Mouse (Mus musculus) MEL (cell line): Measurements from ENCODE around the gene Itga9. TPM values are rescaled to one million over a fixed set of nuclear protein-coding genes. Genes with fewer than 3 reads are reported as not detected.

Experiments used
- DNase-seq: peaks from one replicate; pipeline ENCODE4 v3.0.0; 2011; ENCODE audit warnings: low read depth, low spot score
- H3K27ac ChIP-seq: 2 replicates; pipeline ENCODE4 v1.5.1; 2012; ENCODE audit warnings: low read depth, mild to moderate bottlenecking, control low read depth, low read length, moderate library complexity; ENCODE audit not compliant: control insufficient read depth
- H3K27me3 ChIP-seq, 2 experiments: fragments of 150-350 bp in 1 of 2; sonication (generic) in 1 of 2; 2 replicates each; pipeline ENCODE4 v1.6.1; 2012; ENCODE audit warnings: low read length in 2 of 2, mild to moderate bottlenecking in 2 of 2, improper control_type of control experiment in 1 of 2, moderate library complexity in 1 of 2; ENCODE audit not compliant: insufficient read depth in 2 of 2, control insufficient read depth in 1 of 2
- H3K36me3 ChIP-seq, 2 experiments: 2 replicates each; pipeline ENCODE4 v1.6.1; 2012 to 2014; ENCODE audit warnings: low read length in 2 of 2, improper control_type of control experiment in 1 of 2, inconsistent platforms in 1 of 2, mild to moderate bottlenecking in 1 of 2; ENCODE audit not compliant: insufficient read depth in 2 of 2, control insufficient read depth in 1 of 2
- H3K4me1 ChIP-seq, 2 experiments: fragments of 150-350 bp in 1 of 2; sonication (generic) in 1 of 2; 2 replicates each; pipeline ENCODE4 v1.6.1; 2012; ENCODE audit warnings: low read length in 2 of 2, improper control_type of control experiment in 1 of 2, mild to moderate bottlenecking in 1 of 2; ENCODE audit not compliant: insufficient read depth in 2 of 2, control insufficient read depth in 1 of 2
- H3K4me3 ChIP-seq, 2 experiments: fragments of 150-350 bp in 1 of 2; sonication (generic) in 1 of 2; 2 replicates each; pipeline ENCODE4 v1.5.1; 2012; ENCODE audit warnings: low read depth in 2 of 2, low read length in 2 of 2, mild to moderate bottlenecking in 2 of 2, moderate library complexity in 2 of 2, control low read depth in 1 of 2, improper control_type of control experiment in 1 of 2; ENCODE audit not compliant: control insufficient read depth in 1 of 2, insufficient read depth in 1 of 2
- H3K79me2 ChIP-seq: 2 replicates; pipeline ENCODE4 v1.6.1; 2012; ENCODE audit warnings: mild to moderate bottlenecking, low read length, moderate library complexity; ENCODE audit not compliant: control insufficient read depth, poor library complexity, insufficient read depth
- H3K9ac ChIP-seq: 2 replicates; pipeline ENCODE4 v1.6.1; 2012; ENCODE audit warnings: low read depth, mild to moderate bottlenecking, control low read depth, low read length, moderate library complexity; ENCODE audit not compliant: control insufficient read depth, poor library complexity, severe bottlenecking
- H3K9me3 ChIP-seq: fragments of 150-350 bp; sonication (generic); replicated peaks from 2 replicates; pipeline ENCODE4 v1.6.1; 2012; ENCODE audit warnings: mild to moderate bottlenecking, low read length, improper control_type of control experiment, moderate library complexity; ENCODE audit not compliant: insufficient read depth
- BHLHE40 ChIP-seq: IDR thresholded peaks from 2 replicates; pipeline ENCODE4 v1.6.1; 2012; ENCODE audit warnings: low read depth, mild to moderate bottlenecking, inconsistent platforms, low read length, improper control_type of control experiment, borderline replicate concordance
- CHD1 ChIP-seq: IDR thresholded peaks from 2 replicates; pipeline ENCODE4 v1.6.1; 2012; ENCODE audit warnings: low read depth, mild to moderate bottlenecking, inconsistent platforms, low read length, improper control_type of control experiment
- CHD2 ChIP-seq: IDR thresholded peaks from 2 replicates; pipeline ENCODE4 v1.6.1; 2011; ENCODE audit warnings: low read length, improper control_type of control experiment
- CTCF ChIP-seq, 3 experiments: IDR thresholded peaks in 2 of 3; conservative IDR thresholded peaks in 1 of 3; 2 replicates each; pipeline ENCODE4 v1.5.1; 2011 to 2012; ENCODE audit warnings: low read length in 3 of 3, low read depth in 2 of 3, mild to moderate bottlenecking in 2 of 3, improper control_type of control experiment in 1 of 3, inconsistent platforms in 1 of 3, mixed read lengths in 1 of 3, moderate library complexity in 1 of 3; ENCODE audit not compliant: control insufficient read depth in 1 of 3, insufficient read depth in 1 of 3, poor library complexity in 1 of 3, severe bottlenecking in 1 of 3
- E2F4 ChIP-seq: IDR thresholded peaks from 2 replicates; pipeline ENCODE4 v1.6.1; 2011; ENCODE audit warnings: low read depth, low read length, improper control_type of control experiment, borderline replicate concordance
- ELF1 ChIP-seq: IDR thresholded peaks from 2 replicates; pipeline ENCODE4 v1.6.1; 2014; ENCODE audit warnings: low read depth, mild to moderate bottlenecking, inconsistent platforms, low read length, improper control_type of control experiment, moderate library complexity
- EP300 ChIP-seq, 2 experiments: IDR thresholded peaks; 2 replicates each; pipeline ENCODE4 v1.6.1; 2011; ENCODE audit warnings: improper control_type of control experiment in 2 of 2, low read length in 2 of 2, low read depth in 1 of 2, mild to moderate bottlenecking in 1 of 2
- ETS1 ChIP-seq: IDR thresholded peaks from 2 replicates; pipeline ENCODE4 v1.6.1; 2012; ENCODE audit warnings: low read depth, mild to moderate bottlenecking, inconsistent platforms, low read length, improper control_type of control experiment, moderate library complexity
- GATA1 ChIP-seq: IDR thresholded peaks from 2 replicates; pipeline ENCODE4 v1.6.1; 2011; ENCODE audit warnings: low read depth, low read length, improper control_type of control experiment
- HCFC1 ChIP-seq: IDR thresholded peaks from 2 replicates; pipeline ENCODE4 v1.6.1; 2012; ENCODE audit warnings: low read depth, mild to moderate bottlenecking, inconsistent platforms, low read length, improper control_type of control experiment, moderate library complexity
- JUND ChIP-seq: IDR thresholded peaks from 2 replicates; pipeline ENCODE4 v1.6.1; 2011; ENCODE audit warnings: low read depth, mild to moderate bottlenecking, improper control_type of control experiment, low read length
- KAT2A ChIP-seq: conservative IDR thresholded peaks from 2 replicates; pipeline ENCODE4 v1.6.1; 2012; ENCODE audit warnings: low read depth, low read length, improper control_type of control experiment, inconsistent platforms
- MAFK ChIP-seq: IDR thresholded peaks from 2 replicates; pipeline ENCODE4 v1.6.1; 2011; ENCODE audit warnings: low read depth, mild to moderate bottlenecking, low read length, improper control_type of control experiment, borderline replicate concordance
- MAX ChIP-seq: IDR thresholded peaks from 2 replicates; pipeline ENCODE4 v1.6.1; 2011; ENCODE audit warnings: low read length, improper control_type of control experiment
- MAZ ChIP-seq: IDR thresholded peaks from 2 replicates; pipeline ENCODE4 v1.6.1; 2012; ENCODE audit warnings: low read depth, mild to moderate bottlenecking, inconsistent platforms, low read length, improper control_type of control experiment
- MEF2A ChIP-seq: IDR thresholded peaks from 2 replicates; pipeline ENCODE4 v1.6.1; 2014; ENCODE audit warnings: low read depth, mild to moderate bottlenecking, inconsistent platforms, low read length, improper control_type of control experiment; ENCODE audit not compliant: poor library complexity, insufficient replicate concordance, severe bottlenecking; ENCODE audit errors: extremely low read depth
- MXI1 ChIP-seq: IDR thresholded peaks from 2 replicates; pipeline ENCODE4 v1.6.1; 2011; ENCODE audit warnings: mild to moderate bottlenecking, low read depth, low read length, improper control_type of control experiment
- MYB ChIP-seq: IDR thresholded peaks from 2 replicates; pipeline ENCODE4 v1.6.1; 2011; ENCODE audit warnings: mild to moderate bottlenecking, low read depth, low read length, improper control_type of control experiment
- MYC ChIP-seq: IDR thresholded peaks from 2 replicates; pipeline ENCODE4 v1.6.1; 2011; ENCODE audit warnings: low read depth, mild to moderate bottlenecking, low read length, improper control_type of control experiment, moderate library complexity
- NELFE ChIP-seq: IDR thresholded peaks from 2 replicates; pipeline ENCODE4 v1.6.1; 2011; ENCODE audit warnings: low read depth, low read length, improper control_type of control experiment
- NRF1 ChIP-seq: IDR thresholded peaks from 2 replicates; pipeline ENCODE4 v1.6.1; 2014; ENCODE audit warnings: low read depth, mild to moderate bottlenecking, inconsistent platforms, low read length, improper control_type of control experiment, moderate library complexity; ENCODE audit not compliant: poor library complexity, insufficient read depth, severe bottlenecking
- POLR2A ChIP-seq, 2 experiments: IDR thresholded peaks; 2 replicates each; pipeline ENCODE4 v1.6.1; 2011 to 2012; ENCODE audit warnings: low read length in 2 of 2, mild to moderate bottlenecking in 2 of 2, control low read depth in 1 of 2, improper control_type of control experiment in 1 of 2, low read depth in 1 of 2, moderate library complexity in 1 of 2; ENCODE audit not compliant: control insufficient read depth in 1 of 2, insufficient read depth in 1 of 2, poor library complexity in 1 of 2
- POLR2AphosphoS2 ChIP-seq: IDR thresholded peaks from 2 replicates; pipeline ENCODE4 v1.6.1; 2011; ENCODE audit warnings: low read length, improper control_type of control experiment
- POLR2AphosphoS5 ChIP-seq: IDR thresholded peaks from 2 replicates; pipeline ENCODE4 v1.6.1; 2012; ENCODE audit warnings: low read depth, borderline replicate concordance, mild to moderate bottlenecking, inconsistent platforms, low read length, moderate library complexity, mixed read lengths
- RAD21 ChIP-seq: IDR thresholded peaks from 2 replicates; pipeline ENCODE4 v1.6.1; 2011; ENCODE audit warnings: mild to moderate bottlenecking, low read depth, low read length, improper control_type of control experiment
- RCOR1 ChIP-seq: IDR thresholded peaks from 2 replicates; pipeline ENCODE4 v1.6.1; 2012; ENCODE audit warnings: low read depth, mild to moderate bottlenecking, inconsistent platforms, low read length, improper control_type of control experiment
- SIN3A ChIP-seq: IDR thresholded peaks from 2 replicates; pipeline ENCODE4 v1.6.1; 2012; ENCODE audit warnings: low read length, improper control_type of control experiment, inconsistent platforms
- SMC3 ChIP-seq: IDR thresholded peaks from 2 replicates; pipeline ENCODE4 v1.6.1; 2011; ENCODE audit warnings: low read depth, low read length, improper control_type of control experiment
- TAL1 ChIP-seq: IDR thresholded peaks from 2 replicates; pipeline ENCODE4 v1.6.1; 2012; ENCODE audit warnings: mild to moderate bottlenecking, inconsistent platforms, low read length, moderate library complexity, mixed read lengths
- TBP ChIP-seq: IDR thresholded peaks from 2 replicates; pipeline ENCODE4 v1.8.0; 2011; ENCODE audit warnings: low read depth, low read length, improper control_type of control experiment
- TCF12 ChIP-seq: IDR thresholded peaks from 2 replicates; pipeline ENCODE4 v1.6.1; 2014; ENCODE audit warnings: low read depth, mild to moderate bottlenecking, inconsistent platforms, low read length, improper control_type of control experiment, moderate library complexity
- UBTF ChIP-seq: IDR thresholded peaks from 2 replicates; pipeline ENCODE4 v1.6.1; 2012; ENCODE audit warnings: low read depth, mild to moderate bottlenecking, inconsistent platforms, low read length, improper control_type of control experiment, moderate library complexity, borderline replicate concordance; ENCODE audit not compliant: insufficient read depth
- USF1 ChIP-seq: IDR thresholded peaks from 2 replicates; pipeline ENCODE4 v1.6.1; 2014; ENCODE audit warnings: low read depth, mild to moderate bottlenecking, inconsistent platforms, low read length, improper control_type of control experiment, moderate library complexity
- USF2 ChIP-seq, 2 experiments: IDR thresholded peaks; 2 replicates each; pipeline ENCODE4 v1.6.1; 2011 to 2012; ENCODE audit warnings: improper control_type of control experiment in 2 of 2, low read length in 2 of 2, borderline replicate concordance in 1 of 2, inconsistent platforms in 1 of 2, low read depth in 1 of 2, mild to moderate bottlenecking in 1 of 2; ENCODE audit not compliant: insufficient read depth in 1 of 2
- ZC3H11A ChIP-seq: IDR thresholded peaks from 2 replicates; pipeline ENCODE4 v1.6.1; 2012; ENCODE audit warnings: low read depth, mild to moderate bottlenecking, inconsistent platforms, low read length, improper control_type of control experiment
- ZKSCAN1 ChIP-seq: IDR thresholded peaks from 2 replicates; pipeline ENCODE4 v1.6.1; 2012; ENCODE audit warnings: low read depth, mild to moderate bottlenecking, inconsistent platforms, low read length, improper control_type of control experiment, moderate library complexity
- ZMIZ1 ChIP-seq: IDR thresholded peaks from 2 replicates; pipeline ENCODE4 v1.6.1; 2012; ENCODE audit warnings: low read depth, mild to moderate bottlenecking, inconsistent platforms, low read length, improper control_type of control experiment, moderate library complexity
- ZNF384 ChIP-seq: IDR thresholded peaks from 2 replicates; pipeline ENCODE4 v1.6.1; 2012; ENCODE audit warnings: low read depth, mild to moderate bottlenecking, inconsistent platforms, low read length, improper control_type of control experiment
- polyA plus RNA-seq, 2 experiments: library from polyadenylated mRNA; stranded (reverse) in 1 of 2; unstranded in 1 of 2; fragments of >175 nt in 1 of 2; fragments of >200 nt in 1 of 2; gene quantifications; 2 replicates each; pipeline versions ENCODE4 v1.2.1 to v1.2.4; 2012; ENCODE audit warnings: low replicate concordance in 2 of 2, low read depth in 1 of 2; ENCODE audit not compliant: insufficient read length in 2 of 2, insufficient read depth in 1 of 2, missing spikeins in 1 of 2
- total RNA-seq: library from RNA; depleted of rRNA; stranded (reverse); fragments of 300-350 nt; gene quantifications from 2 replicates; pipeline ENCODE4 v1.2.3, GENCODE M21; 2012

The Itga9 gene
- total and polyA plus RNA-seq, 3 experiments: 0.19 to 0.21 TPM; not detected in 1

GRCm38 (mm10) chr9:118683507-118683906, 77.0 kb downstream of the Itga9 start:
- no peak overlapping the region for H3K4me3 ChIP-seq
- no peak for TF ChIP-seq E2F4
- no peak for TF ChIP-seq USF1
- TF ChIP-seq JUND: no peak
- no peak for TF ChIP-seq ZC3H11A
- no peak for TF ChIP-seq POLR2A (IDR thresholded peaks at IDR 0.05; ENCODE audit: control insufficient read depth in 1 of 2, insufficient read depth in 1 of 2, low read depth in 1 of 2, low read length in 2 of 2, poor library complexity in 1 of 2)
- no peak for TF ChIP-seq POLR2AphosphoS2
- TF ChIP-seq ELF1: no peak
- TF ChIP-seq ZMIZ1: no peak
- no peak for TF ChIP-seq UBTF
- TF ChIP-seq SMC3: no peak
- no peak for TF ChIP-seq RAD21
- TF ChIP-seq SIN3A: no peak
- TF ChIP-seq ZNF384: 0 out of 2 replicates have a peak, but pooled peaks have one; percentile 25
- no peak for TF ChIP-seq TCF12
- no peak for TF ChIP-seq KAT2A
- TF ChIP-seq NELFE: no peak
- TF ChIP-seq ETS1: no peak
- TF ChIP-seq MYC: no peak
- no peak for TF ChIP-seq MYB
- TF ChIP-seq MAFK: peak; percentile 38; the same call in 1 of the 2 replicates
- TF ChIP-seq HCFC1: no peak
- TF ChIP-seq CTCF (IDR thresholded peaks at IDR 0.05 in 2 of 3, conservative IDR thresholded peaks at IDR 0.05 in 1 of 3; ENCODE audit: control insufficient read depth in 1 of 3, insufficient read depth in 1 of 3, low read depth in 2 of 3, low read length in 3 of 3, poor library complexity in 1 of 3, severe bottlenecking in 1 of 3): no peak
- TF ChIP-seq TAL1: no peak
- no peak for TF ChIP-seq MAZ
- TF ChIP-seq MAX: no peak
- TF ChIP-seq BHLHE40: peak; percentile 29; the same call in 1 of the 2 replicates
- no peak for TF ChIP-seq CHD1
- TF ChIP-seq NRF1: no peak
- TF ChIP-seq RCOR1: peak; percentile 99
- no peak for TF ChIP-seq EP300 (IDR thresholded peaks at IDR 0.05; ENCODE audit: low read depth in 1 of 2, low read length in 2 of 2)
- TF ChIP-seq USF2 (IDR thresholded peaks at IDR 0.05; ENCODE audit: borderline replicate concordance in 1 of 2, insufficient read depth in 1 of 2, low read depth in 1 of 2, low read length in 2 of 2): no peak
- no peak for TF ChIP-seq MXI1
- no peak for TF ChIP-seq POLR2AphosphoS5
- TF ChIP-seq CHD2: no peak
- no peak for TF ChIP-seq MEF2A
- TF ChIP-seq TBP: no peak
- peak; percentile 37; the same call in 1 of the 2 replicates for TF ChIP-seq GATA1
- TF ChIP-seq ZKSCAN1: no peak
- TF ChIP-seq, all 39 proteins: peak for 5
- DNase-seq: no peak
- Histone ChIP-seq H3K4me1 (peaks cover 7 to 17% of the 10 kb centered on the region in 2 experiments), H3K79me2 (no peaks in the 10 kb centered on the region), H3K27me3 (no peaks in the 10 kb centered on the region), H3K9ac (no peak overlapping the region), H3K27ac (no peak overlapping the region), H3K9me3 (no peaks in the 10 kb centered on the region), H3K36me3 (peaks cover 0 to 7% of the 10 kb centered on the region in 2 experiments; a peak in 2 of 4 replicates)
